Mouse (Mus musculus) embryonic fibroblast, embryonic 13.5 days (primary cell): ENCODE data around the gene Zfp786.

Source experiments
- CTCF ChIP-seq: IDR thresholded peaks from 2 replicates; pipeline ENCODE4 v1.5.1; 2011; ENCODE audit warnings: mild to moderate bottlenecking, control low read depth, low read length, moderate library complexity, borderline replicate concordance; ENCODE audit not compliant: insufficient read depth
- POLR2A ChIP-seq: IDR thresholded peaks from 2 replicates; pipeline ENCODE4 v1.6.1; 2011; ENCODE audit warnings: low read depth, mild to moderate bottlenecking, control low read depth, low read length, moderate library complexity

GRCm38 (mm10) chr6:47842337-47842736 is 11.7 kb upstream of the Zfp786 start:
- TF ChIP-seq POLR2A (no peak), CTCF (no peak)
